Mouse (Mus musculus) lung, postnatal 0 days (tissue): ENCODE measurements around the gene Carmil1.

Source experiments
- CTCF ChIP-seq: IDR thresholded peaks from 2 replicates; pipeline ENCODE4 v1.5.1; 2016; ENCODE audit warnings: antibody characterized with exemption, mild to moderate bottlenecking
- EP300 ChIP-seq: IDR thresholded peaks from 2 replicates; pipeline ENCODE4 v1.6.1; 2016; ENCODE audit warnings: antibody characterized with exemption, mild to moderate bottlenecking, control low read depth

DNA sequence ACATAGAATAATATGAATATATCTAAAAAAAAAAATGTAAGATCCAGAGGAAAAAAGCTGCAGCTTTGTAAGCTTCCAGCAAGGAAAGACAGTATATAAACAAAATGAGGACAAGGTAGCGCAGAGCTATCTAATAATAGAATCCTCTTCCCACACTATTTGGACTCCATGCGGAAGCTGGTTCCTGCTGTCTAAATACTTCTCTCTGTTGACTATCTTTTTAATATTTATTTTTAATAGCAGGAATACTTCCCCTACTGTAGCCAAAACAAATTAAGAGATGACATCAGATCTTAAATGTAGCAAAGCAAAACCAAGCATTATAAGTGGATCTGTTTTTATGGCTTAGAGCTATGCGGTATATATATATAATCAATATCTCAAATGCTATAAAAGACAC is 27.0 kb downstream of the Carmil1 start:
- no peak for TF ChIP-seq CTCF
- TF ChIP-seq EP300 = no peak
